Mouse (Mus musculus): ENCODE measurements around the gene Dnah7c. TPM values are rescaled to one million over a fixed set of nuclear protein-coding genes. Genes with fewer than 3 reads are reported as not detected.
A peak's percentile ranks its signal among the peaks of the same experiment; 100 is the strongest.
"Not testable (repeated sequence)": the region's sequence is repeated elsewhere in the genome, so short reads cannot be mapped to it uniquely, and the experiment has no call there.

The Dnah7c gene
- polyA plus RNA-seq (2012; ENCODE audit: insufficient read depth, insufficient read length, low replicate concordance, missing spikeins): not detected in 2 replicates

DNA sequence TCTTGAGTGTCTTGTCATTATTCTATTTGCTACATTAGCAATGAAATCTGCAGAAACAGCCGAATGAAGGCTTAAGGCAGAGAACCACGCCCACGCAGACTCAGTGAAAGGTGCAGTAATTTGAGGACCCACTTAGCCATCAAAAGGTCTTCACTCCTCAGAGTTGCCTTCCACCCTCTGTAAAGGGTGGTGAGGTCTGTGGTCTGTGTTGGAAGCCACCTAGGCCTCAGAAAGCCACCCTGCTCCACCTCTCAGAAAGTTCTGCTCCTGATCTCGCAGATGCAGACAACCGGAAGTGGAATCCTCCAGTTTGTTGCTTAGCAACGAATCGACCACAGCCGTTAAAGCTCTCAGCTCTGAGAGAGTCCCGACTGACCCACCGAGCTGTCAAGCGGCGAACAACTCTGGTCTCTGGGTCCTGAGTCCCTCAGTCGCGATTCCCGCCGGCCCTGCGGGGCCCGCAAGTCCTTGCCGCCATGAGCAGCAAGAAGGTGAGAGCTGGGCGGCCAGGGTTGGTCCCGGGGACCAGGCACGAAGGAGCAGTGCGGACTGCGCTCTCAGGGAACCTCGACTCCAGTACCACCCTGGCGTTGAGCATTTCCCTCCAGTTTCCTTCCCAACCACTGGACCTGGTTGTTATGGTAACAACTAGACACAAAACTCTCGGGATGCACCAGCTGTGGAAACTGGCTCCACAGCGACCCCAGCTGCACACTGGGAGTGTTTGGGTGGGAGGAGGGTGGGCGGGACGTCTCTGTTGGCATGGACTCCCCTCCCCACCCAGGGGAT, at the start of gene Dnah7c:
Gene Dnah7c, plus strand, starts transcription at position 456 of the 789 bp plus-strand sequence.
- no peak within 1 kb of the TSS for H3K27ac ChIP-seq (ENCODE audit: insufficient read depth, low read depth, low read length)
- 11% methylated on average over 30 of the region's 30 CpGs for WGBS
- no peak for TF ChIP-seq CTCF (IDR thresholded peaks at IDR 0.05; ENCODE audit: insufficient read depth, low read depth, low read length)
- TF ChIP-seq POLR2A (IDR thresholded peaks at IDR 0.05; ENCODE audit: insufficient read depth, low read depth, low read length): no peak

DNA sequence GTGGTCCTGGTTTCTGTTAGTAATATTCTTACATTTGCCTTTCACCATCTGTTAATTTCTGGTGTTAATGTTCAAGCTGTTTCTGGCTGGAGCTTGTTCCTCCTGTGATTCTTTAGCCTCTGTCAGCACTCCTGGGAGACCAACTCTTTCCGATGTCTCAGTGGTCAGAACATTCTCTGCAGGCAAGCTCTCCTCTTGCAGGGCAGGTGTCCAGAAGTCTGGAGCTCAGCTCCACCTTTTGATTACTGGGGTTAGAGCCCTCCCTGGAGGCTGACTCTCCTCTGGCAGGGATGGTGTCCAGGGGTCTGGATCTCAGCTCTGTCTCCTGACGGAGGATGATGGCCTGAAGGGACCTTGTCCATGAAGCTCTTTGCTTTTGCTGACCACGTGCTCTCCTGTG, 44.8 kb upstream of the Dnah7c start:
- H3K27ac ChIP-seq (ENCODE audit: insufficient read depth, low read depth, low read length); H3K4me3 ChIP-seq (ENCODE audit: insufficient read depth, low read depth, low read length); H3K4me1 ChIP-seq (ENCODE audit: control insufficient read depth, insufficient read depth, low read length): not testable (repeated sequence)
- WGBS: 92% methylated on average over 3 of the region's 3 CpGs

More for the DNA sequence above, at the start of gene Dnah7c:
- Histone ChIP-seq H3K4me3 (ENCODE audit: insufficient read depth, low read depth, low read length) (peak within 1 kb of the TSS; percentile 45), H3K4me1 (ENCODE audit: control insufficient read depth, insufficient read depth, low read length) (peaks cover 8% of the 10 kb centered on the region)

DNA sequence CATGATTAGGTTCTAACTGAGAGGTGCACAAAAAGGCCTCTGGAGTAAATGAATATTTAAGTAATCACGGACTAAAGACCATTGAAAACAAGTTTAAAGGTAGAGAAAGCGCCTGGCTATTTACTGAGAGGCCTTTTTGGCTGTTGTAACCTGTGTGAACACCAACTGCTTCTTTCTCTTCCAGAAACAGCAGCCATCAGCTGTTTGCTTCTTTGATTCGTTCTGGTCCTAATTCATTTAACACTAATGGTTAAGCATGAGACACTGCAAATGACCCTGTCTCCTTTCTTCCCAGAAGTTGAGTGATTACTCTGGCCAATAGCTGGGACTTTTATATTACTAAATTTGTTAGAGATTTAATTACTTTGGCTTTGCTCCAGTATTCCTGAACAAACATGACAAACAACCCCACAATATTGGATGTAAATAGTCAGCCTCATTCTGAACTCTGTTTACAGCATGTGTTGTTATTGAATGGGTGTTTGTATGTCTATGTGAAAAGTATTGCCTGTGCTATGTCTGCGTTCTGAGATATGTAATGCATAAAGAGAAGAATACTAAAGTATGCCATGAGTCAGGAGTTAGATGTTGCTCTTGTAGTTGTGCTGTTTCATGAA, 30.6 kb upstream of the Dnah7c start:
- H3K4me3 ChIP-seq (ENCODE audit: insufficient read depth, low read depth, low read length); H3K4me1 ChIP-seq (ENCODE audit: control insufficient read depth, insufficient read depth, low read length); H3K27ac ChIP-seq (ENCODE audit: insufficient read depth, low read depth, low read length): not testable (repeated sequence)
- WGBS: 39% methylated on average over 3 of the region's 4 CpGs

DNA sequence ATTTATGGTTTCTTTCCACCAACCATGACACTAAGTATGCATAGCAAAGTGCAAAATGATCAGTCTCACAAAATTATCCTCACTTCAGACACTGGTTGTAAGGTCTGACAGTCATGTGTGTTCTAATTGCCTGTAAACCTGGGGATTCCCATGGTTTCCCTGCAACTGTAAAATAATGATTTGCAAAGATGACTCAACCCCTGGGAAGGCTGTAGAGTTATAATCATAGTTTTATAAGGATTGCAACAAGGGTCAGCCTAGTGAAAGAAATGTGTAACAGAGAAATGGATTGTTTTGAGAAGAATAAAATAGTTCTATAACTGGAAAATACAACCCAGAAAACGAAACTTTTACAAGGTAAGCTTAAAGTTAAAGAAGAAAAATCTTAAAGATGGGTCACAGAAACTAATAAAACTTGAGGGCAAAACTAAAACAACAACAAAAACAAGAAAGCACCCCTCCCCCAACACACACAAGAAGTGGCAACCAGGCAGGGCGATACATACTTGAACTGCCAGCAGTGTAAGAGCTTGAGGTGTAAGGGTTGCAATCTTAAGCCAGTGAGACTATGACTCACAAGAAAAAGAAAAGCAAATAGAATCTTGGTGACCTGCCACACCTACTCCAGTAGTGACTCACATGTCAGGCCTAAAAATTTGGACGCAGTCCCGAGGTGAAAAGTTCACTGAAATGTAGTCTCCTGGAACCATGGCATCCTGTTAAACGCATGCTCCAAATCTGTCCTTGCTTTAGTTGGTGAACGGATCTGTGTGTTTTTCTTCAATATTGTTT, 16.9 kb upstream of the Dnah7c start:
- H3K27ac ChIP-seq (ENCODE audit: insufficient read depth, low read depth, low read length): no peak overlapping the region
- 85% methylated on average over 6 of the region's 6 CpGs for WGBS
- no peak for TF ChIP-seq POLR2A (IDR thresholded peaks at IDR 0.05; ENCODE audit: insufficient read depth, low read depth, low read length)
- TF ChIP-seq CTCF (IDR thresholded peaks at IDR 0.05; ENCODE audit: insufficient read depth, low read depth, low read length): no peak
- no peaks in the 10 kb centered on the region for H3K4me1 ChIP-seq (ENCODE audit: control insufficient read depth, insufficient read depth, low read length)
- no peak overlapping the region for H3K4me3 ChIP-seq (ENCODE audit: insufficient read depth, low read depth, low read length)

DNA sequence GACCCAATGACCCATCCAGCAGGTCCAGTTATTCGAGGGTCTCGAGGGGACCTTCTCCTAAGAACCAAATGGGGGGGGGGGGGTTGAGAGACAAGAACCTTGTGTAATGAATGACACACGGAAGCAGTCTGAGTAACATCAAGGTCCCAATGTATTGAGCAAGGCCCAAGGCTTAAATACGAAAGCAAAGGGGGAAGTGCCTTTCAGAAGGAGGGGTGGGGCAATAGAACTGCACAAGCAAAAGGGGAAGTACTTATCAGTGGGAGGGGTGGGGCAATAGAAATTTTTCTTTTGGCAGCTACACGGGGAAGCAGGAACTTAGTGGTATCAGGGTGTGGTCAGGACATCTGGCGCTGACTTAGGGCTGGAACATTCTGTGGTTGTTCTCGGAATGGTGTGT, 10.6 kb upstream of the Dnah7c start:
- H3K4me3 ChIP-seq (ENCODE audit: insufficient read depth, low read depth, low read length); H3K27ac ChIP-seq (ENCODE audit: insufficient read depth, low read depth, low read length); H3K4me1 ChIP-seq (ENCODE audit: control insufficient read depth, insufficient read depth, low read length): not testable (repeated sequence)
- 95% methylated on average over 7 of the region's 7 CpGs for WGBS

DNA sequence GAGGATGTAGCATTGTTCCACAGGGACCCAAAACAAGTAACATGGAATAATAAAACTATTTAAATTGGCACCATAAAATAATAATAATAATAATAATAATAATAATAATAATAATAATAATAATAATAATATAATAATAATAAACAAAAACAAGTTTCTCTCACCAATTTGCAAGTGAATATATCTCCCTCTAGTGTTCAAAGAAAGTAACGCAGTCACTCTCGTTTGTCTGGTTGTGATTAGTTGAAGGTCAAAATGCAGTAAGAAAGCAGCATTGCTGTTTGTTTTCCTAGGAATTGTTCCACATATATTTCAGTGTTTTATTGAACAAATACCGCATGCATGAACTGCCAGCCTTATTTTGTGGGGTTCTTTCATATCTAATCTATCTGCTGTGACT, 8.4 kb upstream of the Dnah7c start:
- not testable (repeated sequence) for H3K4me1 ChIP-seq (ENCODE audit: control insufficient read depth, insufficient read depth, low read length); H3K27ac ChIP-seq (ENCODE audit: insufficient read depth, low read depth, low read length); H3K4me3 ChIP-seq (ENCODE audit: insufficient read depth, low read depth, low read length)
- WGBS: 27% methylated on average over 3 of the region's 3 CpGs

DNA sequence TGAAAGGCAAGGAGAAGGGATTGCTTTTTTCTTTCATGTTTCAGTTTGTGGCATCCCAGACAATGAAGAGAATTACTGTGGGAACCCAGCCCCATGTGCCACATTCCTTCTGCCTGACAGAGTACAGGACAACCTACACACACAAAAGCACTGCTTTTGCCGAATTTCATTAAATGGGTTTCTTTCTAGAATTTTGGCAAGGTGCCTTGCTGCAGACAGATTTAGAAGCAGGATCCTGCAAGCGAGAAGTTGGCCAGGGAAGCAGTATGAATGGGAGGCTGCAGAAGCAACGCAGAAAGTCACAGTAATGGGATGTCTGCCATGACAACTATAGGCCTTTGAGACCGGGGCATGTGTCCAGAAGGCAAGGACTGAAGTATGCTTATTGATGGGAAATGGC, 6.4 kb upstream of the Dnah7c start:
- not testable (repeated sequence) for H3K27ac ChIP-seq (ENCODE audit: insufficient read depth, low read depth, low read length); H3K4me3 ChIP-seq (ENCODE audit: insufficient read depth, low read depth, low read length); H3K4me1 ChIP-seq (ENCODE audit: control insufficient read depth, insufficient read depth, low read length)
- WGBS: 39% methylated on average over 4 of the region's 4 CpGs

DNA sequence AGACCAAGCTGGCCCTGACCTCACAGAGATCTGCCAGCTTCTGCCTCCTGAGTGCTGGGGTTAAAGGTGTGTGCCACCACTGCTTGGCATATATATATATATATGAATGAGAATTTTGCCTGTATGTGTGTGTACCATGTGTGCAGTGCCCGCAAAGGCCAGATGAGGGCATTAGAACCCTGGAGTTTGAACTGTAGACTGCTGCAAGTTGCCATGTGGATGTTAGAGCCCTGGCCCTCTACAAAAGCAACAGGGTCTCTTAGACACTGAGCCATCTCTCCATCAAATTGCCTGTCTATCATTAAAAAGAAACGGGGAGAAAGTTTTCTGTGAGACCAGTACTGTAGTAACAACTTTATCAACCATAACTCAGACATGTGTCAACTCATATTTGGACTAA, 3.0 kb downstream of the Dnah7c start:
- H3K4me1 ChIP-seq (ENCODE audit: control insufficient read depth, insufficient read depth, low read length): peaks cover 8% of the 10 kb centered on the region
- TF ChIP-seq POLR2A (IDR thresholded peaks at IDR 0.05; ENCODE audit: insufficient read depth, low read depth, low read length): no peak
- no peak for TF ChIP-seq CTCF (IDR thresholded peaks at IDR 0.05; ENCODE audit: insufficient read depth, low read depth, low read length)
- WGBS: 89% methylated on average over 2 of the region's 2 CpGs
- no peak overlapping the region for H3K4me3 ChIP-seq (ENCODE audit: insufficient read depth, low read depth, low read length)
- no peak overlapping the region for H3K27ac ChIP-seq (ENCODE audit: insufficient read depth, low read depth, low read length)

DNA sequence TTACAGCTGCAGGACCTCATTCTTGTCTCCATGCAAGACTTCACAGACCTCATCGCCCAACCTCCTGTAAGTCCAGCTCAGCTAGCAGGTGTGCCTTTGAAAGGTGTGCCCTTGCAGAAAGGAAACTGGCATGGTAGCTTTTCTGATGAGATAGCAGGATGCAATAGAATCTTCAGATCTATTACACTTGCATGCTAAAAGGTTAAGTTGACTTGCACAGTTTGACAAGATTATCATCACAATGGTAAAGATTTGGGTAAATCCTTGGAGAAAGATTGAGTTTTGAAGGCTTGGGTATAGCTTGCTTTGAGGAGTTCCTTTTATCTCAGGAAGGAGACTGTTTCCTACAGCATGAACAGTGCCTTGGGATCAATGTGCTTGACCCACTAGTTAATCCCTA, 89.3 kb downstream of the Dnah7c start:
- not testable (repeated sequence) for H3K4me1 ChIP-seq (ENCODE audit: control insufficient read depth, insufficient read depth, low read length); H3K27ac ChIP-seq (ENCODE audit: insufficient read depth, low read depth, low read length); H3K4me3 ChIP-seq (ENCODE audit: insufficient read depth, low read depth, low read length)
- WGBS: 80% methylated on average over 1 of the region's 1 CpGs

DNA sequence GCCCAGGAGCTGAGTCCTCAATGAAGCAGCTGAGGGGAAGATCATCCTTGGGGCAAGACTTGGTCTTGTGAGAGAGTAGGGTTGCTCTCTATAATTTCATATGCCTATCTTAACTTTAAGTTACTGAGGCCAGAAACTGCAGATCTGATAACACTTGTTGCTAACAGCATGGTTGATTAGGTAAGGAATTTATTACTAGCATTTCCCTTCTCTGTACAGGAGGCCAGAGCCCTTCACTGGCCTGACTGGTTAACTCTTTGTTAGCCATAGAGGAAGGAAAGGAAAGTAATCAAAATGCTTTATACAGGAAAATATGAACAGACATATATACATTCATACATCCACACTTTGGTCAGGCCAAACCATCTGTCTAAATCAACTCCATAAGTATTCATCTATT, 95.6 kb downstream of the Dnah7c start:
- no peak overlapping the region for H3K4me3 ChIP-seq (ENCODE audit: insufficient read depth, low read depth, low read length)
- TF ChIP-seq CTCF (IDR thresholded peaks at IDR 0.05; ENCODE audit: insufficient read depth, low read depth, low read length): no peak
- TF ChIP-seq POLR2A (IDR thresholded peaks at IDR 0.05; ENCODE audit: insufficient read depth, low read depth, low read length): no peak
- no peaks in the 10 kb centered on the region for H3K4me1 ChIP-seq (ENCODE audit: control insufficient read depth, insufficient read depth, low read length)
- no peak overlapping the region for H3K27ac ChIP-seq (ENCODE audit: insufficient read depth, low read depth, low read length)

DNA sequence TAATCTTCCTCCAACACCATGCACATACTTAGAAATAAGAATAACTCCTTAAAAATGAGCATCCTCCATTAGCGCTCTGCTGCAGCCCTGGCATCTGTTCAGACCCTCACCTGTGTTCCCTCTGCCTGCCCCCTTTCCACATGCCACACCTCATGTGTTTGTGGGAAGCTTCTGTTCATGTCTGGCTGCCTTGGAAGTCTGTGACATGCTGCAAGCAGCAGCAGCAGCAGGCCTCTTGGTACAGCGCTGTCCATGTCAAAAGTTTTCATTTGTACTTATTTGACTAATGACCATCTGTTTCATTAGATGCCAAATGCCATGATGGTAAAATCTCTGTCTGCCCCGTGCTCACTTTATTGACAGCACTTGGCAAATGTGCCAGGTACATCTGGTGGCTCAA, 101.1 kb downstream of the Dnah7c start:
- not testable (repeated sequence) for H3K27ac ChIP-seq (ENCODE audit: insufficient read depth, low read depth, low read length); H3K4me1 ChIP-seq (ENCODE audit: control insufficient read depth, insufficient read depth, low read length); H3K4me3 ChIP-seq (ENCODE audit: insufficient read depth, low read depth, low read length)
- 47% methylated on average over 3 of the region's 3 CpGs for WGBS

All from olfactory bulb, adult 2 months (tissue).